Mouse (Mus musculus): ENCODE results near the gene Flad1. TPM values are rescaled to one million over a fixed set of nuclear protein-coding genes. Genes with fewer than 3 reads are reported as not detected.
"Not testable (repeated sequence)": the region's sequence is repeated elsewhere in the genome, so short reads cannot be mapped to it uniquely, and the experiment has no call there.

Flad1 gene
- total RNA-seq, 4 experiments from 2014 or later, result 35.8 to 37.8 (median 37.1) TPM

DNA sequence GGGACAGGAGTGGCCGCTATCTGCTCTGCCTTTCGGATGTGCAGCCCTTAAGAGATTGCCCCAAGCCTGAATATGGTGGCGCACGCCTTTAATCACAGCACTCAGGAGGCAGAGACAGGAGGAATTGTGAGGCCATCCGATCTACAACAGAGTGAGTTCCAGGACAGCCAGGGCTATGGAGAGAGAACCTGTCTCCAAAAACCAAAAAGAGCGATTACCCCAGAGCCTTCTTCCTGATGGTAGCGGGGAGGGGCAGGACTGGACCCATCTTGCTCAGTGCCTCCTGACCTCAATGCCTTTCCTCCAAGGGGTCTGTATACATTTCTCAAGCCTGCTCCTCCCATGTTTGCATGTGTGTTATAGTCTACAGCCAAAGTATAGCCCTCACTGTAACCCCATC, 17.4 kb upstream of the Flad1 start:
- not testable (repeated sequence) for DNase-seq (ENCODE audit: low spot score in 2 of 2)

DNA sequence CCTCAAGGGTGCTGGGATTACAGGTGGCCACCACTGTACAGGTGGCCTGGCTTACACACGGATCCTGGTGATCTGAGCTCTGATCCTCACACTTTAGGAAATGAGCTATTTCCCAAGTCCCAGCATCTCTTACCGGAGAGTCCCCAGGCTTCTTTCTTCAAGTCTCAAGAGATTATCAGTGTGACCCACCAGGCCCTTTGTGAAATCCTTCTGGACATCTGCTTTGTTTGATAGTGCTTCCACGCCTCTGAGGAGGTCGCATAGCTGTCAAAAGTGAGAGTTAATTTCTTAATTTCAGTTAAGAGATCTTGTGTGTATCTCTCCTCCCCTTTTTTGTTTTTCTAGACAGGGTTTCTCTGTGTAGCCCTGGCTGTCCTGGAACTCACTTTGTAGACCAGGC, 14.2 kb upstream of the Flad1 start:
- DNase-seq (ENCODE audit: low spot score in 2 of 2), result no peak

DNA sequence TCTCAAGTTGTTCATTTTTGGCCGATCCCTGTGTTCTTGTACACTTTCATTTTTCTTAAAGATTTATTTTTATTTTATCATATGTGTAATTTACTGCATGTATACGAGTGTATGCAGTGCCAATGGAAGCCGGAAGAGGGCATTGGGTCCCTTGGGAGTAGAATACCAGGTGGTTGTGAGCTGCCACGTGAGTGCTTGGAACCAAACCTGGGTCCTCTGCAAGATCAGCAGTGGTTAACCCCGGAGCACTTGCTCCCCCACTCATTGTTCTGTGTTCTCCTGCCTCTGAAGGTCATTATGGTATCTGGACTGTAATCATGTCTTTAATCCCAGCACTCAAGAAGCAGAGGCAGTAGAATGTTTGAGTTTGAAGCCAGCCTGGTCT, 13.5 kb upstream of the Flad1 start:
- DNase-seq (ENCODE audit: low spot score in 2 of 2), result no peak

DNA sequence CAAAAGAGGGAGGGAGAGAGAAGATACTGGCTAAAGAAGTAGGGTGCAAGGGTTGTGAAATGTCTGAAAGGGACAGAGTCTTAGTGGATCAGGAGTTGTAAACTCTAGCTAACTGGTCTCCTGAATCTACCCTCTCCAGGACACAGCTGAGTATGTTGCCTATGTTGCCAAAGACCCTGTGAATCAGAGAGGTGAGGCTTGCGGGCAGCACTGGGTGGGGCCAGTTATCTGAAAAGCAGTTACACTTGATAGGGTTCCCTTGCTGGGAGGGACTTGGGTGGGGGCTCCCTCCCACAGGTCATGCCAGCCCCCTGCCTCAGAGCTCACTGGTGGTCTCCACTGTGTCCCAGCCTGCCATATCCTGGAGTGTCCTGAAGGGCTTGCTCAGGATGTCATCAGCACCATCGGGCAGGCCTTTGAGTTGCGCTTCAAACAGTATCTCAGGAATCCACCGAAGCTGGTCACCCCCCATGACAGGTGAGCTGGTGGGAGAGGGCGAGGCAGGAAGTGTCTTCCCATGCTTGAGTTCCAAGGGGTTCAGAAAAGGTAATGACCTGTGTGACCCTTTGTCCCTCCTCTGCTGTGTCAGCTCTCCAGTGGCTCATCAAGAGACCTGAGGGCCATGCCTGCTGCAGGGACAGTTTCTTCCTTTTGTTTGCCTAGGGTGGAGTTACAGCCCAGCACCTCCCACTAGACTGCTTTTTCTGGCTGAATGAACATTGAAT, 12.9 kb upstream of the Flad1 start:
- no peak for DNase-seq (ENCODE audit: low spot score in 2 of 2)

DNA sequence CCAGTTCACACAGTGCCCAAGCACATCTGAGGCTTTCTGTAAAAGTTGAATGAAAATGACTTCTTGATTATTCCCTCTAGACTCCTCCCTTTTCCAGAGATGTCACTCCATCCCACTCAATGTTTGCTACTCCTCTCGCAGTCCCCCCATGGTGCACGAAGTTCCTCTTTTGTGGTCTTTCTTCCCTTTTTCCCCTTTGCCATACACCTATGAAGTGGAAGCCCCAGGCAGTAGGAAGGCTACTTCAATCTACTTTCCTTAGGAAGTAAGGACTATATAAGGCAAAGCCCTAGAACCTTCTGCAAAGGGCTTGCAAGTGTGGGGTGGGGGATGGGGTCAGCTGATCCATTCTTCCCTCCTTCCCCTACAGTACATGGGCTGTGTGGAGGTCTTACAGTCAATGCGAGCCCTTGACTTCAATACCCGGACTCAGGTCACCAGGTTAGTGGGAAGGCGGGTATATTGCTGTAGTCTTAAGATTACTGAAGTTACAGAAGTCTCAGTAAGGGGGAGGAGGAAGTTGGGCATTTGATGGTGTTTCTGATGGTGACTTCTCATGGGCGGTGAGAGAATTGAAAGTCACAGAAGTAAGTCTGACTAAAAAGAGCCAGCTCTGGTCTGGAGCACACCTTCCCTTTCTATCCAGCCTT, 11.0 kb upstream of the Flad1 start:
- DNase-seq (ENCODE audit: low spot score in 2 of 2), result no peak

DNA sequence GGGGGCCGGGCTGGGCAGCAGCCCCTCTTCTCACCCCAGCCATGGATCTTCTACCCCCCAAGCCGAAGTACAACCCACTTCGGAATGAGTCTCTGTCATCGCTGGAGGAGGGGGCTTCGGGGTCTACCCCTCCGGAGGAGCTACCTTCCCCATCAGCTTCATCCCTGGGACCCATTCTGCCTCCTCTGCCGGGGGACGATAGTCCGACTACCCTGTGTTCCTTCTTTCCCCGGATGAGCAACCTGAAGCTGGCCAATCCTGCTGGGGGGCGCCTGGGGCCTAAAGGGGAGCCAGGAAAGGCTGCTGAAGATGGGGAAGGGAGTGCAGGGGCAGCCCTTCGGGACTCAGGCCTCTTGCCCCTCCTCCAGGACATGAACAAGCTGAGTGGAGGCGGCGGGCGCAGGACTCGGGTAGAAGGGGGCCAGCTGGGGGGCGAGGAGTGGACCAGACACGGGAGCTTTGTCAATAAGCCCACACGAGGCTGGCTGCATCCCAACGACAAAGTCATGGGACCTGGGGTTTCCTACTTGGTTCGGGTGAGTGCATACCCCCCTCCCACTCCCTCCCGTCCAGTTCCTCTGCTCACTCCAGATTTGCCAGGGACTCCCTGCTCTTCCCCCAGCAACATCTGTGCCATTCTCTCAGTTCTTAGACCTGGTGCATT, 10.3 kb upstream of the Flad1 start:
- DNase-seq (ENCODE audit: low spot score in 2 of 2), result no peak

DNA sequence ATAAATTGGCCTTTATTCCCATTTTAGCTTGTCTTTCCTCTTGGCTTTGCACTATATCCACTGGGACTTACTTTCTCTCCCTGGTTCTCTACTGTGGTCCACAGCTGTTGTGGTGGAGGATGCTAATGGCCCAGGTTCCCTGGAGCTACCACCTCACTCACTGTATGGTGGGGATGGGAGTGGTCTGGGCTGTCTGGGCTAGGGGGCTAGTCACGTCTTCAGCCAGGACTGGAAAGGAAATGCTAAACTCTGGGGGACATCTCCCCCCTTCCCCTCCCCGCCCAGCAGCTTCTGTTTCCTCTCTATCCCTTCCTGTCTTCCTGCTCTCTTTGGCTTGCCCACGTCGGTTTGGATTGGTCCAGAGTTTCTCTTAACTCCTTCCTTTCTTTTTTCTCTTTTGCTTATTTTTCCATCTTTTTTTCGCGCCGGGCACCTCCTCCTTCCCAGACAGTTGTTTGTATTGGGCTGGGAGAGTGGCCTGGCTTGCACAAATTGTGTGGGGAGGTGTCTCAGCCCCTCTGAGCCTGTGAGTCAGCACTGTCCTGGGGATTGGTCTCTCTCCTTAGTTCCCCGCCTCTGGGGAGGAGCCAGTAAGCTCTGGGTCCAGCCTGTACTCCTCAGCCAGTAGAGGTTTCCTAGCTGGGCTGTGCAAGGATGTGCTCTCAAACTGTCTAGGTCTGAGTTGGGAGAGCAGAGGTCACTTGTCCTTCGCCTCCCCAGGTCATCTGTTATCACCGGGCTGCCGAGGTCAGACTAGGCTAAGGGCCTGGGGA, 9.5 kb upstream of the Flad1 start:
- DNase-seq (ENCODE audit: low spot score in 2 of 2), result peak; percentile 69 to 72

DNA sequence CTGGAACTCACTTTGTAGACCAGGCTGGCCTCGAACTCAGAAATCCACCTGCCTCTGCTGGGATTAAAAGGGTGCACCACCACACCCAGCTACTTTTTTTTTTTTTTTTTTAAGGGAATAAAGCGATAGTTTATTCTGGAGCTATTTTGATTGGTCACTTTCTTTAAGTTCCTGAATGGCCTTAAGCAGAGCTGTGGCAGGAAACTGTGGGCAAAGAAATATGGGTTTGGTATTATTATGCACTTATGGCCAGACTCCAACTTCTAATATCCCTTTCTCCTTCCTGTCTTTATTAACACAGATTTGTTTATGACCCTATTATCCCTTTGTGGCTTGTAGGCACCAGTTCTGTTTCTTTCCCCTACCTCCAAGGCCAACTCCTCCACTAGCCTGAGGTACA, 8.8 kb upstream of the Flad1 start:
- DNase-seq (ENCODE audit: low spot score in 2 of 2), result no peak

DNA sequence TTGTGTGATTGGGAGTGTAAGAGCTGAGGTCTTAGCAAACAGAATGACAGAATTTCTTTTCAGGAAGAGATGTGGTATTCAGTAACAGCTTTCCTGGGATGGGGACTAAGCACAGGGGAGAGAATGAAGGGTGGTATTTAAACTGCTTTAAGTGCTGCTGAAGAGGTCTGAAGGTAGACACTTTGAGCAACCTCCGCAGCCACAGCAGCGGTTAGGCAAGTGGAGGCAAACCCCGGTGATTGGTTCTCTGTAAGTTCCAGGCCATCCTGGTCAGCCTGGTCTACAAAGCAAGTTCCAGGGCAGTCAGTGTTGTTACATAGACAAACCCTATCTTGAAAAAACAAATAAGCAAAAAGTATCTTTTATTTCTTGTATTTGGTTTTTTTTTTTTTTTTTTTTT, 8.3 kb upstream of the Flad1 start:
- no peak for DNase-seq (ENCODE audit: low spot score in 2 of 2)

DNA sequence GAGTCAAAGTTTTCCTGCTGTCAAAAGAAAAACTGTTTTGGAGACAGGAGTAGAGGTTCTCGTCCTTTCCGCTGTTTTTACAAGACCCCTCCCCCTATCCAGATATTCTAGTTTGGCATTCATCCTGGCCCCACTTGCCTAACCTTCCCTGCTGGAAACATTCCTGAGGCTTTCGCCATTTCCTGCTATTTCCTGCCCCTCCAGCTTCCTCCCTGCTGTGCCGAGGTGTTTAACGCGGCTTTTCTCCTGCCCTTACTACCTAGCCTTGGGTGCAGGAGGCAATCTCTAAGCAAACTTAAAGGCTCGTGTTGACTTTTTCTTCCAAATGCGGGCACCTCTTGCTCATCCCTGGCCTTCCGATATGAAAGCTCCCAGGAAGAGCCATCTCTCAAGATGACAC, 7.9 kb upstream of the Flad1 start:
- DNase-seq (ENCODE audit: low spot score in 2 of 2), result no peak

DNA sequence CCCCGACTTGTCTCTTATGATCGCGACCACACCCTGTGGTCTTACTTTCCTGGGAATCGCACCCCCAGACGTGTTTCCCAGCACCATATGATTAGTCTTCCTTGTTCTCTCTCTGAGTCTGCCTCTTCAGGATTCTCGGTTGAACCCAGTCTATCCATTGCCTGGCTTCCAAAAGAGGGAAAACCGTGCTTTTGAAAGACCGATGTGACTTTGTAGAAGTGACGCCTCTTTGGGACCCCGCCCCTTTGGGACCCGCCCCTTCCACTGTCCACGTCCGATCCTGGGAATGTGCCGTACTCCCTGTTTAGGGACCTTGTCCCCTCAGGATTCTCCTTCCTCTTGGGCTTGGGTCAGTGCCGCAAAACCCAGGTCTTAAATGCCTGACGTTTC, 7.2 kb upstream of the Flad1 start:
- peak in 1 of 2 experiments; percentile 36 for DNase-seq (ENCODE audit: low spot score in 2 of 2)

DNA sequence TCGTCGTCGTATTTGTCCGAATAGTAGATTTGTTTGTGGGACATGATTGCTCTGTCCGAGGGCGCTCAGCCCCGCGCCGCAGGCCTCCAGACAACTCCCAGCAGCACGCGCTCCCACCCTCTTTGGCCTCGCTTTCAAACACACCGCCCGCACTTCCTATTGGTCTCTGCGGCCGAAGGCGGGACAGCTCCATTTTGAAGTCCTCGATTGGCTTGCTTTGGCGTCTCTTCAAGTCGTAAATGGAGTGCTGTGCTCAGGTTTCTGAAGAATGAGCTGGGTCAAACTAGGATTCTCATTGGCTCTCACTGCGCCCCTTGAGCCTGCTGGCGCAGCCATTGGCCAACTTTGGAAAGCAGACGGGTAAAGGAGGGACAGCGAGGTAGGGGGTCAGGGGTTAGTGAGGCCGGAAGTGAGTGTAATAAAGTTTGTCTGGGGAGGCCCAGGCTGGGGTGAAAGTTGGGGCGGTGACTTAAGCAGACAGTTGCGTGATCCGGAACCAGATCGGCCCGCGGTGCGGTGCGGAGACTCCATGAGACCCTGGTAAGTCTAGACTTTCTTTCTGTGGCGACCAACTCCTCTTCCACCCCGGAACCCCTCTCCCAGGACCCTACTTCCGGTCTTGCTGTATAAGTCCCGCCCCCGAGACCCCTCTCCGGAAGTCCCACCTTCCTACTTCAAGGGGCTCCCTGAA, 6.6 kb upstream of the Flad1 start, which contains the start of the genes Cks1b and Shc1:
TSS of gene Cks1b (minus strand) at position 214 of the 691 bp plus-strand sequence.
TSS of gene Shc1 (plus strand) at position 274 of the 691 bp plus-strand sequence.
- peak; percentile 94 to 98 for DNase-seq (ENCODE audit: low spot score in 2 of 2)

DNA sequence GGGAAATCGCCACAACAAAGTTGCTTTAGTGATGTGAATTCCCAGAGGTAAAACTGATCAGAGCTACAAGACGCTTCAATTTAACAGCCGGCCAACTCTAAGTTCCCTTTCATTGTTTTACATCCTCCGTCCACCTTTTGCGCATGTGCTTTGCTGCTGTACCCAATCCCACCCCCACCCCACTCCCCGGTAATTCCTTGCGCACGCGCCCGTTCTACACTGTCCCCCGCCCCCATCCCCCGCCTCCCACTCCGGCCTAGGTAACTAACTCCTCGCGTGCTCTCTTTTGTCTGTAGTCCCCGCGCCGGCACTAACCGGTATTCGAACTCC, 6.1 kb upstream of the Flad1 start:
- DNase-seq (ENCODE audit: low spot score in 2 of 2), result no peak

DNA sequence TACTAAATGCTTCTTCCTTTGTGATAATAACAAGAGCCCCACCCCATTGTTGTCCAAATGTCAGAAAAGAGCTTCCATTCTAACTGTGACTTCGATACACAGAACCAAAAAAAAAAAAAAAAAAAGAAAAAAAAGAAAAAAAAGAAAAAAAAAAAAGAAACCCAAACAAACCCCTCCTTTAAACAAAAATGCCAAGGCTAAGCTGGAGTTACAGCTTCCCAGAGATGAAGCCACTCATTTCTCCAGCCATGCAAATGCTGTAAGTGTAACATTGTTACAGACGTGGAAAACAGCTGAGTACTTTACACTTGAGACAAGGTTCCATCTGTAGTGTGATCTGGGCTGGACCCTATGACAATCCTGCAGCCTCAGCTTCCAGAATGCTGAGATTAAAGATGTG, 5.5 kb upstream of the Flad1 start:
- no peak for DNase-seq (ENCODE audit: low spot score in 2 of 2)

DNA sequence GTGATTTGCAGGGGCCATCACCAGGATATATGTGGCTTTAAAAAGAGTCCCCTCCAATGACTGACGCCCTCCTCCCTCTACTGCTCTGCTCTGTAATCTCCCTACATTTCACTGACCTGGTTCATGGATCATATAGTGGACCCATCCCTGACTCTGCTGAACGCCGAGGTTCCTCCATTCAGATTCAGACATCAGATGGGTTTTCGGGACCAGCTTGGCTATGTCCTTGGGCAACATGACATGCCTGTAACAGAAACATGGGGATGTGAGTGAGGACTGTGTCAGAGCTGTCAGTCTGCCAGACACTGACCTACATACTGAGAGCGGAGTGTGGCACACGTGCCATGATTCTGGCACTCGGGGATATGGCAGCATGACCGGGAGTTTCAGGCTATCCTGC, 4.5 kb upstream of the Flad1 start:
- no peak for DNase-seq (ENCODE audit: low spot score in 2 of 2)

DNA sequence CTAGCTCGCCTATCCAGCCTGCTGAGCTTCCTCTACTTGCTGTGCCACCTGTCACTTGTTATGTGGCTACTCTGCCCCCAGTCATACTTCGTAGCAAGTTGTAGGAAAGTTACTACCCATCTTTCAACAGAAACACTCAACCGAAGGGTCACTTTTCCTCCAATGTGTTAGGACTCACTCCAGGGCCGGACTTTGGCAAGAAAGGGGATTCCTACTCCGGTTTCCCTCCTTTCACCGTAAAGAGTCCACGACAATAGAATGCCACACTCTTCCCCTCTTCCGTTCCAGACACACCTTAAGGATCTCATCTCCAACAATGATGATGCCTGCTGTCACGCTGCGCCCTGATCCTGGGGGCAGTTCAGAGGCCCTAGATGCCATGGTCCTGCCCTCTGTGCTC, 806 bp downstream of the Flad1 start:
- DNase-seq (ENCODE audit: low spot score in 2 of 2), result no peak

DNA sequence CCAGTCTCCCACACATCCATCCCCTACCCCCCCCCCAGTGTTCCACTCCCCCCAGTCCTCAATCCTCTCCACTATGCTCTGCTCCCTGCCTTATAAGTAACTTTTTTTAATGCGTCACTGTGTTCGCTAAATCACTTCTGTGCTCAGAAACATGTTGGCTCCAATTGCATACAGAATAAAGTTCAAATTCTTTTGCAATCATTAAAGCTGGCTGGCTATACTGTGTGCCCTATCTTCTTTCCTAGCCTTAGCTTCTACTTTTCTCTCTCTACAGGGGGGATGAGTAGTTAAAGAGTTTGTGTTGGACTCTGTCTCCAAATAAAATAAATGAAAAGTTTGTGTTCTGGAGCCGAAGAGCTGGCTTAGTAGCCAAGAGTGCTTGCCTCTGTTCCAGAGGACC, 2.0 kb downstream of the Flad1 start:
- no peak for DNase-seq (ENCODE audit: low spot score in 2 of 2)

DNA sequence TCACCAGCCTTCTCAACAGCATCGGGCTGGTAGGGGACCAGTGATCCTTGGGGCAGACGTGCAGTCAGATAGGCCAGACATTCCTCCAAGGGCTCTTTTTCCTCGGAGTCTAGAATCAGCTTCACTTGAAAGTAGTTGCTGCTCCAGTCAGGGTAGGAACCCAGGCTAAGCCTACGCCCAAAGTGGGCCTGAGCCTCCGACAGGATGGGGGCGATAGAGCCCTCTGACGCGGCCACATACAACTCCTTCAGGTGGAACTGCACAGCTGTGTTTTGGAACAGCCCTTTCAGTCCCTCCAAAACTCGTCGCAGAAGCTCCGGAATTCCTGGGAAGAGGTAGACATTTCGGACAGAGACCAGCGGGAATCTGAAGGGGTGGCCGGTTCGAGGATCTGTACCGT, 3.2 kb downstream of the Flad1 start:
- no peak for DNase-seq (ENCODE audit: low spot score in 2 of 2)

DNA sequence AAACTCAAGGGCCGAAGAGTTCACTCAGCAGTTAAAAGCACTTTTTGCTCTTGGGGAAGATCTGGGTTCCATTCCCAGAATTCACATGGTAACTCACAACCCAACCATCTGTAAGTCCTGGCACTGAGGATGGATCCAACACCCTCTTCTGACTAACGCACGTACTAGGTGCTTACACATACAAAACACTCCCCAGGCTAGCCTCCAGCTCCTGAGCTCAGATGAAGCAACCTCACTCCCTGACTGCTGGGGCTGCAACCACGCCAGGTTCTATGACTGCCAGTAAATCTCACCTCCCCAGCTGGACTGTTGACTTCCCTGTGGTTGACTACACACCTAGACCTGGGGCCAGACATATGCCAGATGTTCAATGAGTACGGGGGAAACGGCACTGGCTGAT, 4.8 kb downstream of the Flad1 start:
- no peak for DNase-seq (ENCODE audit: low spot score in 2 of 2)

DNA sequence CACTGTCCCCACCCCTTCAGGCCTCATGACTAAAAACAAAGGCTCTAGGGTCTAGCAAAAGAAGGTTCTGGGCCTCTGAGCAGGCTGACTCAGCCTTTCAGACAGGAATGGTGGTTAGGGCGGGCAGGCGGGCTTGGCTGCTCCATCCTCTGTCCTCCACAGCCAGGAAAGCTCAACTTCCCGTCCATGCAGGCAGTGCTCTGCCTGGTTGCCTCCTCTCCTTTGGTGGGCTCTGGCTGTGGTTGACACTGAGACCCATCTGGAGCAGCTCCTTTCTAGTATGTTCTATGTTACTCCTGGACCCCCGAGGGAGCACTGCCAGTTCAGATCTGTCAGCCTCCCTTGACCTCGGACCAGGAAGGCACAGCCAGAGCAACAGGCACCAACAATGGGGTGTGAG, 9.0 kb downstream of the Flad1 start, which contains the start of gene Lenep:
TSS of gene Lenep (minus strand) at position 101 of the 400 bp plus-strand sequence.
- no peak for DNase-seq (ENCODE audit: low spot score in 2 of 2)

DNA sequence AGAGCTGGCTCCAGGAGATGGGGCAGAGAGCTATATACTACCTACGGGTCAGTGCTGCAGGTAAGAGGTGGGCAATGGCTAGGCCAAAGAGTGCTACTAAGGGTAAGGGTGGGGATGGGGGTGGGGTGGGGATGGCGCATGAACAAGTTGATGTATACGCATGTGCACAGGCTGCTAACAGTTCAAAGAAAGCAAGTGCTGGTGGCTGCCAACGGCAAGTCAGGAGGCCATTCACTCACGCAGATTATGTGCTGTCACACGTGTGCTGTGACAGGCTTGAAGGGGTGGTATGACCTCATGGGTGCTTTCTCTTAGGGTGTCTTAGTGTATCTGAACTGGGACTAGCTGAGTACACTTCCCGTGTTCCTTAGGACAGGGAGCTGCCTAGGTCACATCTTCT, 10.3 kb downstream of the Flad1 start:
- DNase-seq (ENCODE audit: low spot score in 2 of 2), result no peak

All from layer of hippocampus, adult 8-10 months (tissue).